Mouse (Mus musculus): ENCODE measurements around the gene Jup.
A peak's percentile ranks its signal among the peaks of the same experiment; 100 is the strongest.
"Not testable (repeated sequence)": the region's sequence is repeated elsewhere in the genome, so short reads cannot be mapped to it uniquely, and the experiment has no call there.

The Jup gene

DNA sequence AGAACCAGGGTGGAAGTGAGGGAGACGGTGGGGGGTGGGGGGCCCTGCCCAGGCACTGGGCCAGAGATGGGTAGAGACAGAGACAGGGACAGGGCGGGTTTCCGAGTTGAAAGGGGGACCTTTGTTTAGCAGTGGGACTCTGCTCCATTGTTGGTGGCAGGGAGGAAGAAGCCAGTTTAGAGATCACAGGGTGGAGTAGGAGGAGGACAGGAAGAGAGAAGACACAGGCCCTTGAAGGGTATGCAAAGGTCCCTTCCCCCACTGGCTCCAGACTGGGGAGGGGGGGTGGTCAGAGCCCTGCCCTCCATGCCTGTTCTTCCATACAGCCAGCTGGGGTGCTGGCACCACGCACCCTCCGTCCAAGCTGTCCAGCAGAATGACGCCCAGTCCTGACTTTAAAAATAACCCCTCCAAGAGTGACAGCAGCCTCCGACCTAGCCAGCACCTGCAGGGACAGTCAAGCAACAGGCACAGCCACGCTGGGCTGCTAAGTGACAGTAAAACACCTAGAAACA is 7.6 kb downstream of the Jup start:
- no peak for DNase-seq

DNA sequence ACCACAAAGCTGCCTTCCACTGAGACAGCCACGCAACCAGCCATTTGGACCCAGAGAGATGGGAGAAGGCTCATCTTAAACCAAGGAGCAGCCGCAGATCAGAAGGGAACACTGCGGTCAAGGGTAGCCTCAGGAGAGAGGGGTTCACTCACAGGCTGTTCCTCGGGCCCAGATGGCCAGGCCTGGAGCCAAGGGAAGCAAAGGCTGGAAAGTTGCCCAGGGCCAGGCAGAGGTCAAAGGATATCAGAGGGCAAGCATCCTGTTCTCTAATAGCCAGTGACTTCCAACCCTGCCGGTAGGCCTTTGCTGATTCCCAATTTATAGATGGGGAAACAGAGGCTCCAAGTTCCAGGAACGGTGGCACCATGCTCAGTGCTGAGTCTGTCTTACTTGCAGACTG is 9.0 kb downstream of the Jup start:
- DNase-seq = no peak

DNA sequence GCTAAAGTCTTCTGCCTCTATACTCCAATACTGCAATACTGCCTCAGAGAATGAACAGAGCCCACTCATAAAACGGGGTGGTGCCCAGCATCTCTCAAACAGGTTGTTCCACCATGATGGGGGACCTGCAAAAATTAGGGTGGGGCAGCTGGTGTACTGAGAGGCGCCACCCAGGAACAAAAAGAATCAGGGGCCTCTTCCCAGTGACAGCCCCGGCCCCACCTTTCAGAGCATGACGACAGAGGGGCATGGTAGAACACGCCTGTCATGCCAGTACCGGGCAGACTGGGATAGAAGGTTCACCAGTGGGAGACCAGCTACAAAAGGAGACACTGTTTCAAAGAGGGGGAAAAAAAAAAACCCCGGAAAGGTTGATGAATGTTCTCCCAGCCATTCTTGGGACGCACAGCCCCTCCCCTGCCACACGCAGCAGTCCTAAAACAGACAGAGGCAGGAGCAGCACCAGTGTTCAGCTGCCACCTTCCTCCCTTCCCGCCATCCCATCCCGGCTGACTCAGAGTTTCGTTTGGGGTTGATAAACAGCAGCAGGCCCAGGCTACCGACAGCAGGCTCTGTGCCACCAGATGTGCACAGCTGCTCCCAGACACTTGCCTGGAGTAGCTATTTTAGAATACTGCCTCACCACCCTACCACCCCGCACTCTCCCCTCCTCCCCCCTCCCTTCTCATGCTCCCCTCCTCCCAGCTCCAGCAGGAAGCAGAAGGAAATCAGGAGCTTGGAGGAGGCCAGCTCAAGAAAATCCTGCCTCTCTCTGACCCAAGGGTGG is 9.8 kb downstream of the Jup start:
- peak; percentile 35 for DNase-seq

GRCm38 (mm10) chr11:100387111-100387510 is 10.5 kb downstream of the Jup start:
- no peak for DNase-seq

- DNase-seq = no peak
Measured at GRCm38 (mm10) chr11:100386586-100386985, 11.0 kb downstream of the Jup start.

- no peak for DNase-seq
Measured at GRCm38 (mm10) chr11:100385016-100385415, 12.5 kb downstream of the Jup start.

DNA sequence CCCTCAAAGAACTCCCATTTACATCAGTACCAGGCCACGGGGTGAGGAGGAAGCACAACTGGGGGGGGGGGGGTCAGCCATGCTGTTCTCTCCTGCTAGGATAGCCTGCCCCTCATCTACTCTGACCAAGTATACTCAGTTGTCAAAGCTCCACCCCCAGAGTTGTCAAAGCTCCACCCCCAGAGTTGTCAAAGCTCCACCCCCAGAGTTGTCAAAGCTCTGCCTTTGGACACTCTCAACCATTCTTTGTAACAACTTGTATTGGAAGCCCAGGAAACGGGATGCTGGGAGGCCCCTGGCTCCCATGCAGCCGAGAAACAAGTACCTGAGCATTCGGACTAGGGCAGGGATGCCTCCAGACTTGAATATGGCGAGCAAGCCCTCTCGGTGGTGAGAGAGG is 14.9 kb downstream of the Jup start:
- no peak for DNase-seq

DNA sequence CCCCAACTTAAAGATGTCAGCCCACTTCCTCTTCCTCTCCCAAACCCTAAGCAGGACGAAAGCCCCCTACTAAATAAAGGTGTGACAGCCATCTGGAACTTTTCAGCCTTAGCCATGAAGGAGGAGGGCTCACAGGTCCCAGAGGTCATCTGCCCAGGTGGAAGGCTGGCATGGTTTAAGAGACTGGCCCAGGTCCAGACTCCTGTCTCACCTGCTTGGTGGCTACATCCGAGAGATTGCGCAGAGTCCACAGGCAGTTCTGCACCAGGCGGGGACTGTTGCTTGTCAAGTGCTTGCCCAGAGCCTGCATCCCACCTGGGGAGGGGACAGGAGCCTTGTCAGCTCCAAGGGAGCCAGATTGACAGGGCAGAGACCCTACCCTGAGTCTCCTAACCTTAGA is 18.3 kb downstream of the Jup start:
- DNase-seq = no peak

- no peak for DNase-seq
Measured at GRCm38 (mm10) chr11:100378446-100378845, 19.1 kb downstream of the Jup start.

GRCm38 (mm10) chr11:100377989-100378388 is 19.6 kb downstream of the Jup start:
- DNase-seq = no peak

GRCm38 (mm10) chr11:100376746-100377389 is 20.7 kb downstream of the Jup start:
- no peak for DNase-seq

DNA sequence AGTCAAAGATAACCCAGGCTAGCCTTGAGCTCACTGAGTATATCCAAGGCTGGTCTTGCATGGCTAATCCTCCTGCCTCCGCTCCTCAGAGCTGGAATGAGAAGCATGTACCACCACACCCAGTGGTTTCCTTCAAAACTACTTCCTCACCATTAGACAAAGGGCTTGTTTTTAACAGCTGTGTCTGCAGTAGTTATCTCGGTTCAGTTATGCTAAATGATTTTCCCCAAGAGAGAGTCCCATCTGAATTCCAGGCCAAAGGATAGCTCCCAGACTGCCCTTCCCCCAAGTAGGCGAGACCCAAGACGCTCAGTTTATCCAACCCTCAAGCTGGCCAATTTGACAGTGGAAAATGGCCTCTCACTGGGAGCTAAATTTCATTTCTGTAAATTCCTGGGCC is 21.6 kb downstream of the Jup start:
- DNase-seq = no peak

DNA sequence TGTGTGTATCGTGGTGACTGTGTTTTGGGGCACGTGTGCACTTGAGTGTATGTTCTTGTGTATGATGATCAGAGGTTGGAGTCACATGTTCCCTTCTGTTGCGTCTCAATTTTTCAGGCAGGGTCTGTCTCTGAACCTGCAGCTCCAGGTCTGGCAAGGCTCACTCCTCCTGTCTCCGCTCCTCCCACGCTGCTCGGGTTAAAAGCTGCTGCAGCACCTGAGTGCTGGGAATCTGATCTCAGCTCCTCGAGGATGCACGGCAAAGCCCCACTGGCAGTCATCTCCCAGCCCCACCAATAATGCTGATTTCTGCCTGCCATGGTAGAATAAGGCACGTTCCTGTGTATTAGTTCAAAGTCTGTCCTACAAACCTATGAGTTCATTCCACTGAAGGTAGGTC is 22.4 kb downstream of the Jup start:
- no peak for DNase-seq

DNA sequence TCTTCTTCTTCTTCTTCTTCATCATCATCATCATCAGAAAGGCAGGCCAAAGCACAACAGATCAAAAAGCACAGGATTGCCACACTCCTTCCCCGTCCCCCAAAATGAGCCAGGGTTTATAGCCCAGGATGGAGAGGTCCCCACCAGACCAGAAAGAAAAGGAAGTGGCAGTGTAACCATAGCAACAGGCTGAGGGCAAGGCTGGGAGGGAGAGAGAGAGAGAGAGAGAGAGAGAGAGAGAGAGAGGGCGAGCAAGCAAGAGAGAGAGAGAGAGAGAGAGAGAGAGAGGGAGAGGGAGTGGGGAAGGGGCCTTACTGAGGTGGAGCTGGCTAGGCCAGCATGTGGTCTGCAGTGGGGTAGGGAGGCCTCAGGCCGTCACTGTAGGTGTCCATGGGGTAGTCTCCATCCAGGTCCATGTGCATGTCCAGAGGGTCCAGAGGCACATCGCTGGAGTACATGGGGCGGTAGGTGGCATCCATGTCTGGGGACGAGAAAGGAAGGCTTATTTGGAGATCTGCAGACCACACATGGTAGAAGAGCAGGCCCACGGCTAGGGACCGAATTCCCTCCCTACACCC is 25.5 kb downstream of the Jup start:
- DNase-seq = no peak

- no peak for DNase-seq
Measured at GRCm38 (mm10) chr11:100369822-100370221, 27.7 kb downstream of the Jup start.

GRCm38 (mm10) chr11:100369145-100369544 is 28.4 kb downstream of the Jup start:
- DNase-seq = no peak

- DNase-seq = peak; percentile 61
Measured at GRCm38 (mm10) chr11:100362979-100363562, 34.5 kb downstream of the Jup start.

DNA sequence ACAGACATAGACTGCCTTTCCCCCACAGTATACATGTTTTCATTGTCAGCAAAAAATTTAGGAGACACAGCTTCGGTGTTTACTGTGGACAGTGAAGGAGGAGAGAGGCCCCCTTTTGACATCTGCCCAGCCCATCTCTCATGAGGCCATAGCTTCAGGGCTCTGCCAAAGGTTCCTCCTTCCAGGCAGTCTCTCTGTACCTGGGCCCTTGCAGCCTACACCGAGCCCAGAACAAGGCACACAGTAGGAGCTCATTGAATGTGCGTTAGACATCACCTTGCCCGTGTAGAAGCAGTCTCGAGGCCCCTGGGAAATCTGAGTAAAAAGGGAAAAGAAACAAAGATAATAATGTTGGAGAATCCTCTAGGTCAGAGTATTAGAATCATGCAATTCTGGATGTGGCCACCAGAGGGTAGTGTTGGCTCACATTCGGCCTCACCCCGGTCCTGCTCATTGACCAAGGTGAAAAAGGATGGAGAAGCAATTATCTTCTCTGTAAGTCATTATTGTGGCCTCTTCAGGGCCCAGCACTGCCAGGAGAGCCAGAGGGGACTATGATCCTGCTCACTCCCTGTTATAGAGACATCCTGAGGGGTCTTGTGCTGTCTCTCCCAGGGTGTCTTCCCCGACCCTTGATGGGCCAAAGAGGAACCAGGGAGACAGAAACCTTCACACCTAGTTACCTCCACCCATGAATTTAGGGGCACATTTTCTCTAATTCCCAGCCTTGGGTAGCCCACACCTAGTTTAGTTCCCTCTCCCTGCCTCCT is 35.2 kb downstream of the Jup start:
- peak; percentile 67 for DNase-seq

DNA sequence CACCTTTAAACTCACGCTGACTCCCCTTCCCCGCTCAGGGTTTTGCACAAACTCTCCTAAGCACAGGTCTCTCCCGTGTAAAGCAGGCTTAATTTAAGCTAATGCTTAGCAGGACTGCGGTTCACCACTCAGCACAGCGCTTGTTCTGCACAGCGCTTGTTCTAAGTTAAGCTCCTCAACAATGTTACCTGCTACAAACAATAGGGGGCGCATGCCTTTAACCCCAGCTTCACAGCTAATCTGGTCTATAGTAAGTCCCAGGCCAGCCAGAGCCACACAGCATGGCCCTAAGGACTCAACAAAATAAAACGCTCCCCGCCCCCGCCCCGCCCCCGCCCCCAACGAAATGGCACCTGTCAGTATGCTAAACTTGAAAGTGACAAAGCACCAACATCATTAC is 36.5 kb downstream of the Jup start:
- not testable (repeated sequence) for DNase-seq

- DNase-seq = no peak
Measured at GRCm38 (mm10) chr11:100360175-100360574, 37.4 kb downstream of the Jup start.

DNA sequence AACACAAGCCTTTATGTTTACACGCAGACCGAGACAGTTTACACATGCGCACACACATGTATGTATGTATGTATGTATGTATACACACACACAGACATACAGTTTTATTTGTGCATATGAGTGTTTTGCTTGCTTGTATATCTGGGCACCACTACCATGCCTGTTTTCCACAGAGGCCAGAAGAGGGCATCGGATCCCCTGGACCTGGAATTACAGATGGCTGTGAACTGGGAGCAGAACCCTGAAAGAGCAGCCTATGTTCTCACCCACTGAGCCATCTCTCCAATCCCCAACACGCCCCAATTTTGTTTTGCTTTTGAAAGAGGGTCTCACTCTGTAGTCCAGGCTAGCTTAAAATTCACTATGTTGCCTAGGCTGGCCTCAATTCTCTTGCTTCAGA is 40.2 kb downstream of the Jup start:
- DNase-seq = no peak

GRCm38 (mm10) chr11:100356819-100357211 is 40.7 kb downstream of the Jup start:
- no peak for DNase-seq
